Mouse (Mus musculus) liver, postnatal 0 days (tissue): ENCODE measurements around the gene Sdad1.
A peak's percentile ranks its signal among the peaks of the same experiment; 100 is the strongest.

ENCODE experiments used
- CTCF ChIP-seq: sonication (generic); IDR thresholded peaks from 2 replicates; pipeline ENCODE4 v1.5.1; 2016; ENCODE audit warnings: antibody characterized with exemption, low read depth
- EP300 ChIP-seq: IDR thresholded peaks from 2 replicates; pipeline ENCODE4 v1.6.1; 2016; ENCODE audit warnings: antibody characterized with exemption, low read depth, mild to moderate bottlenecking

- TF ChIP-seq CTCF (peak; percentile 28; the same call in 1 of the 2 replicates), EP300 (no peak)
These were observed 11.5 kb upstream of the Sdad1 start for GRCm38 (mm10) chr5:92321631-92322400.
